Mouse (Mus musculus) liver, postnatal 0 days (tissue): Measurements from ENCODE around the gene Gm20388. TPM values are rescaled to one million over a fixed set of nuclear protein-coding genes. Genes with fewer than 3 reads are reported as not detected.

Experiments used
- ATAC-seq: fragments of 200-750 bp; cut with Nextera tagmentation; 2 replicates; pipeline ENCODE4 v1.8.0; 2017; ENCODE audit warnings: mild to moderate bottlenecking, moderate library complexity
- DNase-seq: peaks from one replicate; pipeline ENCODE4 v3.0.0-alpha.2; 2016
- H3K27ac ChIP-seq: fragments of 300-500 bp; sonication (generic); 2 replicates; pipeline ENCODE4 v1.5.1; 2014; ENCODE audit warnings: antibody characterized with exemption, moderate library complexity, mild to moderate bottlenecking, low read depth
- H3K27me3 ChIP-seq: fragments of 300-500 bp; sonication (generic); 2 replicates; pipeline ENCODE4 v1.6.1; 2014; ENCODE audit warnings: low read length, control low read depth, mixed read lengths; ENCODE audit not compliant: insufficient read depth
- H3K36me3 ChIP-seq: fragments of 300-500 bp; sonication (generic); replicated peaks from 2 replicates; pipeline ENCODE4 v1.6.1; 2014; ENCODE audit warnings: mild to moderate bottlenecking, control low read depth, low read length, moderate library complexity, mixed read lengths; ENCODE audit not compliant: insufficient read depth
- H3K4me1 ChIP-seq: fragments of 300-500 bp; sonication (generic); 2 replicates; pipeline ENCODE4 v1.6.1; 2014; ENCODE audit warnings: antibody characterized with exemption, mild to moderate bottlenecking, control low read depth; ENCODE audit not compliant: insufficient read depth
- H3K4me2 ChIP-seq: fragments of 300-500 bp; sonication (generic); 2 replicates; pipeline ENCODE4 v1.6.1; 2014; ENCODE audit warnings: low read depth, mild to moderate bottlenecking, low read length, moderate library complexity, mixed read lengths
- H3K4me3 ChIP-seq: fragments of 300-500 bp; sonication (generic); 2 replicates; pipeline ENCODE4 v1.5.1; 2014; ENCODE audit warnings: low read depth, low read length
- H3K9ac ChIP-seq: fragments of 300-500 bp; sonication (generic); replicated peaks from 2 replicates; pipeline ENCODE4 v1.6.1; 2014; ENCODE audit warnings: mild to moderate bottlenecking, moderate library complexity
- H3K9me3 ChIP-seq: fragments of 300-500 bp; sonication (generic); 2 replicates; pipeline ENCODE4 v1.6.1; 2016; ENCODE audit warnings: mild to moderate bottlenecking, control low read depth, low read length, mixed read lengths
- CTCF ChIP-seq: sonication (generic); IDR thresholded peaks from 2 replicates; pipeline ENCODE4 v1.5.1; 2016; ENCODE audit warnings: antibody characterized with exemption, low read depth
- EP300 ChIP-seq: IDR thresholded peaks from 2 replicates; pipeline ENCODE4 v1.6.1; 2016; ENCODE audit warnings: antibody characterized with exemption, low read depth, mild to moderate bottlenecking
- WGBS: fragments of 180-500 bp; shearing (Covaris S2); extraction: QIAGEN DNeasy Blood & Tissue Kit; methylation state at CpG from one replicate; pipeline ENCODE4 v1.1.7; 2014; ENCODE audit not compliant: insufficient replicate concordance; 5-methylcytosine and 5-hydroxymethylcytosine counted together
- polyA plus RNA-seq: library from polyadenylated mRNA; unstranded; fragments of >200 nt; fragmentation: Nextera tagmentation; extraction: Ambion mirVana; gene quantifications from 2 replicates; pipeline ENCODE4 v1.2.1, GENCODE M21; 2015

Gene Gm20388
- polyA plus RNA-seq, 1 experiment from 2014 or later, result not detected

DNA sequence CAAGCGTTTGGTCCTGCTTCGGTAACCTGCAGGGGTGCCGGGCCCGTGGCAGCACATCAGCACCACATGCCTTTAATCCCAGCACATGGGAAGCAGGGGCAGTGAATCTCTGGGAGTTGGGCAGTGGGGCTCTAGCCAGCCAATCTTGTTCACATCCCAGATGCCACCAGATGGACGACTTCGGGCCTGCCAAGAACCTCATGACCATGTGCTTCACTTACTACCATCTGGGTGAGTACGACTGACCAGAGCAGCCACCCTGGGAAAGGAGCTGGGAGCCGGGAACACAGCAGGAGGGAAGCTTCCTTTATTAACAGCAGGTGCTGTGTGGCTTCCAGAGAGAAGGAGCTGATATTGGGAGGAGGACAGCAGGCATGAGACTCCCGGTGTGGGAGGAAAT, 240.5 kb downstream of the Gm20388 start:
- Histone ChIP-seq H3K9ac (no peak overlapping the region), H3K9me3 (no peaks in the 10 kb centered on the region), H3K4me2 (no peak overlapping the region), H3K4me3 (no peak overlapping the region), H3K27ac (no peak overlapping the region), H3K4me1 (no peaks in the 10 kb centered on the region), H3K27me3 (no peaks in the 10 kb centered on the region), H3K36me3 (0 out of 2 replicates have a peak, but pooled peaks cover 3% of the 10 kb centered on the region)
- DNase-seq (no peak), ATAC-seq (no peak)
- TF ChIP-seq EP300 (no peak), CTCF (no peak)
- whole genome bisulfite sequencing, result 69% methylated on average over 9 of the region's 9 CpGs

DNA sequence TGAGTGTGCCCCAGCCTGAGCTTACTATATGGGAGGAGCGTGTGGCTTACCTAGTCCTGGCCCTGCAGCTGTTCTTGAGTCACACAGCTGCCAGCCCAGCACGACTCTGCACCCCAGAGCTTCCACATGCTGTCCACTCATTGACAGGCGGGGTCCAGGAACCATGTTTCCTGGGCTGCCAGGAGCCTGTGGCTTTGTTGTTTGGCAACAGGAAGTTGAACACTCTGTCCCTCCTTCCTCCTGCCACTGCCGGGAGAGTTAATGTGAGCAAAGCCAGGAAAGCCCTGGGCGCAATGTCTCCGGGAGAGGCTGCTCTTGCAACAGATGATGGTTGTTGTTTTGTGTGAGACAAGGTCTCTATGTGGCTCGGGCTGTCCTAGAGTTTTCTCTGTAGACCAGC, 242.0 kb downstream of the Gm20388 start:
- Histone ChIP-seq H3K4me1 (no peaks in the 10 kb centered on the region), H3K4me2 (no peak overlapping the region), H3K9me3 (no peaks in the 10 kb centered on the region), H3K27me3 (no peaks in the 10 kb centered on the region), H3K9ac (no peak overlapping the region), H3K36me3 (0 out of 2 replicates have a peak, but pooled peaks cover 3% of the 10 kb centered on the region), H3K27ac (no peak overlapping the region), H3K4me3 (no peak overlapping the region)
- ATAC-seq (peak; percentile 47), DNase-seq (peak; percentile 44)
- TF ChIP-seq CTCF (no peak), EP300 (no peak)
- WGBS, result 24% methylated on average over 7 of the region's 7 CpGs

DNA sequence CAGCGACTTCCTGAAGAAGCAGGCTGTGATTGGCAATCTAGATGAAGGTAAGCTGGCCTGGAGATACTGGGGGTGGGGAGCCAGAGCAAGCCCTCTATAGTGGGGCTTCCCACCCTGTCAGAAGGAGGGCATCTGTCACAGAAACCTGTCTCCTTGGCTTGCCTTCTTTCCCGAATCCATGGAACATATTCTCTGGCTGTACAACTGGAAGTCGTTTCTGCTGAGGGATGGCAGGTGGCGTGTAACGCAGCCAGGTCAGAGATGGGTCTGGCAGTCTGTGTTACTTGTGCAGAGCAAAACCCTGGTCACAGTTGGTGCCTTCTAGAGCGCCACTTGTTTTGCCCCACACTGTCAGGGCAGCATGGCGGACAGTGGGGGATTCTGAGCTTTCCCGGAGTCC, 249.7 kb downstream of the Gm20388 start:
- Histone ChIP-seq H3K4me2 (no peak overlapping the region), H3K4me3 (no peak overlapping the region), H3K27ac (no peak overlapping the region), H3K4me1 (no peaks in the 10 kb centered on the region), H3K27me3 (no peaks in the 10 kb centered on the region), H3K9ac (no peak overlapping the region), H3K36me3 (no peaks in the 10 kb centered on the region), H3K9me3 (no peaks in the 10 kb centered on the region)
- no peak for ATAC-seq
- WGBS, result 70% methylated on average over 8 of the region's 8 CpGs
- TF ChIP-seq CTCF, result no peak
- DNase-seq, result no peak

DNA sequence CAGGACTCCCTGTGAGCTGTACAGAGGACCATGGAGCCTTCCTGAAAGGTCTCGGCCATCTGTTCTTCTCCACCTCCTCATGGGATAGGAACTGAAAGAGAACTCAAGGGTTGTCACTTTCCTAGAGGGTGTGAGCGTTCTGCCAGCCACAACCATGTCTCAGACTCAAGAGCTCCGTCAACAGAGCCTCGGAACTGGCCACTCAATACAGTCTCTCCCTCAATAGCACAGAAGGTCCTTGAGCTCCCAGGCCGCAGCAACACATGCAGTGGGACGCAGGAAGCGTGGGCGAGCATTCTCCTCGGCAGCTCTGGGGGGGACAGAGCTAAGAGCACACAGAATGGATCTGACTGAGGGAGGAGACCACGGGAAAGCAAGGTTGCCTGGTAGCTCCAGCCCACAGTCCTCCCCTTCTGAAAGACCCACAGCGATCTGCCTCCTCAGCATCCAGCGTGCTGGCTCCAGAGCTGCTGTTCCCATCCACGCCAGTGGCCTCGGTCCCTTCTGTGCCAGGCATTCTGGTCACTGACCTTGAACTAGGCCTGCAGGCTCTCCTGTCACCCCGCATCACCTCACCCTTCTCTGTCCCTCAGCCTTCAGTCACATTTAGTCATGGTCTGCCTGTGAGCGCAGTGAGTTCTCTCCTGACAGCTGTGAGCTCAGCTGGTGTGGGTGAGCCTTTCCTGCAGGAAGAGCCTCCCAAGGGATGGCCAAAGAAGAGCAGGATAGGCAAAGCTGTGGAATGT, 251.2 kb downstream of the Gm20388 start:
- no peaks in the 10 kb centered on the region for H3K36me3 ChIP-seq
- no peak overlapping the region for H3K4me2 ChIP-seq
- no peaks in the 10 kb centered on the region for H3K27me3 ChIP-seq
- no peaks in the 10 kb centered on the region for H3K4me1 ChIP-seq
- ATAC-seq (no peak), DNase-seq (no peak)
- 67% methylated on average over 16 of the region's 16 CpGs for WGBS
- TF ChIP-seq CTCF (no peak), EP300 (no peak)
- no peak overlapping the region for H3K4me3 ChIP-seq
- H3K27ac ChIP-seq, result no peak overlapping the region
- no peaks in the 10 kb centered on the region for H3K9me3 ChIP-seq
- H3K9ac ChIP-seq, result no peak overlapping the region

DNA sequence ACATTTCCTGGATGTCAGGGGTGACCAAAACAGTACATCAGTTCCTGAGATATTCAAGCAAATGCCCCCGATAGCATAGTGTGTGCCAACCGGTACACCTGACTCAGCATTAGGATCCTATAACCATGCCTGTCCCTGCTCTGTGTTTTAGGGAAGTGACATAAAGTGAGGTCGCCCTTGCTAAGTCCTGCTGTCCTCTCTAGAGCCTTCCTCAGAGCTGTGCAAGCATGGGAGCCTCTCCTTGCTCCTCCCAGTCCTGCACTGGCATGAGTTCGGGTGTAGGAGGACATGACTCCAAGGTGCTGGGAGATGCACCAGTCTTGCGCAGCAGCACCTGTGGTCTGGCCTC, 251.7 kb downstream of the Gm20388 start:
- WGBS, result 40% methylated on average over 5 of the region's 5 CpGs
- Histone ChIP-seq H3K4me3 (no peak overlapping the region), H3K27ac (no peak overlapping the region), H3K9ac (no peak overlapping the region), H3K36me3 (no peaks in the 10 kb centered on the region), H3K9me3 (no peaks in the 10 kb centered on the region), H3K4me1 (no peaks in the 10 kb centered on the region), H3K27me3 (no peaks in the 10 kb centered on the region), H3K4me2 (no peak overlapping the region)
- no peak for TF ChIP-seq CTCF
- no peak for TF ChIP-seq EP300
- DNase-seq (no peak), ATAC-seq (no peak; the same call in 1 of the 2 replicates)

DNA sequence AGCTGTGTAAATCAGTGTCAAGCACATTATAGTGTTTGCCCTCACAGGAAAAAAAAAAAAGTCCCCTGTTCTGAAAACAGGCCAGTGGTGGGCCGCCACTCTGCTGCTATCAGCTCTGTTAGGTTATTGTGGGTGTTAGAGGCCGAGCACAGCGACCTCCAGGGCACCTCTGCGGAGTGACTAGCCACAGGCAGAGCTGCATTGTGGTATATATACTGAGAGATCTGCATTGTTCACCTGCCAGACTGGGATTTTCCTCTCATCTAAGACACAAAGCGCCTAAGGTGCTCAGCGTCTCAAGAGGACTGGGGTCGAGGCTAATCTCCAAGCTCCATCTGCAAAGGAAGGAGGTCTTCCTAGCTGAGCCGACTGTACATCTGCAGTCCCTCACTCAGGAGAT, 252.7 kb downstream of the Gm20388 start:
- 72% methylated on average over 8 of the region's 8 CpGs for WGBS
- Histone ChIP-seq H3K4me2 (no peak overlapping the region), H3K27ac (no peak overlapping the region), H3K36me3 (no peaks in the 10 kb centered on the region), H3K9me3 (no peaks in the 10 kb centered on the region), H3K4me1 (no peaks in the 10 kb centered on the region), H3K27me3 (0 out of 2 replicates have a peak, but pooled peaks cover 4% of the 10 kb centered on the region), H3K4me3 (no peak overlapping the region), H3K9ac (no peak overlapping the region)
- ATAC-seq, result no peak
- TF ChIP-seq EP300, result no peak
- no peak for TF ChIP-seq CTCF
- no peak for DNase-seq
